Mouse (Mus musculus) testis, adult 2 months (tissue): ENCODE measurements at regions not wholly inside any gene's neighbourhood (a gene's known extent, or its start where the extent isn't known, plus 50 kb on each side); places are given as distances from the start of the nearest gene placed in this dataset.

Source experiments
- CTCF ChIP-seq: fragments of 200-500 bp; IDR thresholded peaks from 2 replicates; pipeline ENCODE4 v1.5.1; 2012; ENCODE audit warnings: low read depth, mild to moderate bottlenecking, inconsistent platforms, low read length, moderate library complexity; ENCODE audit not compliant: control insufficient read depth, insufficient read depth, insufficient replicate concordance
- POLR2A ChIP-seq: fragments of 200-500 bp; IDR thresholded peaks from 2 replicates; pipeline ENCODE4 v1.6.1; 2012; ENCODE audit warnings: low read depth, mild to moderate bottlenecking, inconsistent platforms, low read length, moderate library complexity; ENCODE audit not compliant: control insufficient read depth

GRCm38 (mm10) chr3:22022418-22022817 lies 54.0 kb upstream of the Tbl1xr1 start:
- TF ChIP-seq POLR2A (no peak), CTCF (no peak)
